Mouse (Mus musculus) thymus, postnatal 14 days (tissue): ENCODE measurements around the gene Nvl.
A peak's percentile ranks its signal among the peaks of the same experiment; 100 is the strongest.

Source experiments
- DNase-seq: peaks from one replicate; pipeline ENCODE4 v3.0.0; 2021

Nvl gene

DNA sequence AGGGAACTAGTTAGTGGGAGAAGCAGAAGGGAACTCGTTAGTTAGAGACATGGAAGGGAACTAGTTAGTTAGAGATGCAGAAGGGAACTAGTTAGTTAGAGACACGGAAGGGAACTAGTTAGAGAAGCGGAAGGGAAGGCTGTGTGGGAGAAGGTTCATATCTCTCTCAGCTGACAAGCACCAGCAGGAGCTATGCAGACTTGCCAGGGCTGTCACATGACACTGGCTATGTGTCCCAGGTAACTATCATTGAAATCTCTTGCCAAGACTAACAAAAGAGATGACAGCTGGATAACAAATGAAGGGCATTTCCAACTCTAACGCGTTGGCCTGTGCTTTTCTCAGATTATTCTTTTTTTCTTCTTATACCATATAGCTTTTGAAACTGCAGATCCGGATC lies 79.4 kb downstream of the Nvl start:
- DNase-seq: no peak

DNA sequence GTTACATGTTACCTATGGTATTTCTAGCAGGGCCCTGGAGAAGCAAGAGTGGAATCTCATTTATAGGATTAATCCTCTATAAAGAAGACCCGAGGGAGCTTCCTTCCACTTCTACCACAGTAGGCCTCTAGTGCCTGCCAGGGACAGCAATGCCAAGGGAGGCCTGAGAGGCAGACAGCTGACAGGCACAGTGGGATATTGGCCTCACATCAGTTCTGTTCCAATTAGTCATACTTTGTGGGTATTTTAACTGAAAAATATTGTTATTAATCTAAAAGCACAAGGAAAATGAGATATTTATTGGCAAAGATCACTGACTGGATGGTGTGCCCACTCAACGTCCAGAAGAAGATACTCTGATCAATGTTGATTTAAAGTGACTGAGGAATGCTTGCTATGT lies 80.0 kb downstream of the Nvl start:
- no peak for DNase-seq

DNA sequence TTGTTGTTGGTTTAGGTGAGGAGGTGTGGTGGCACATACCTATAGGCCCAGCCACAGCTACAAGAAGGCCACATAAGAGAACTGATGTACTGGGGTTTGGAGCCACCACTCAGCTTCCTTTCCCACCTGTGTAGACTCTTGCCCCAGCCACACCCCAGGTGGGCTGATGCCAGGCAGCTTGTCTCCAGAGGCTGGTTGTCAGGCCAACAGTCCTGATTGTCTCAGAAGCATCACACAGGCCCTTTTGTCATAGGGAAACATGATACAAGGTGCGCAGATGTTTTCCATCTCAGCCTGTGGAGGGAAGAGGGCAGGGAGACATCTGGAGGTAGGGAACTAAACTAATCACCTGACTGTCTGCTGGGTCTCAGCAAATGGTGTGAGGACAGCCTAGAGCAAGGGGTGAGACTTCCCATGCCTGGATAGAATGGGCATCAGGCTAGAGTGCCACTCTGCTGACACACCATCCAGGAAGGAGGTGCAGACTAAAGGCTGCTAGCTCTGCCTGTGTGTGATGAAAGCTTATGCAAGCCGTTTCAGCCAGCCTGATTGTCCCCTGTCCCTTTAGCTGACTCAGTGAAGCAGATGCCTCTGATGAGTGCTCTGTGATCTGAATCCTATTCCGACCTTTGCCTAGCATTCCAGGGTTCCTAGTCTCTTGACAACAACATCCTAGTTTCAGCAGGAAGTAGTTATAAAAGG lies 82.1 kb downstream of the Nvl start:
- DNase-seq: no peak

- DNase-seq: no peak
These were observed 91.1 kb downstream of the Nvl start for GRCm38 (mm10) chr1:181052898-181053297.

DNA sequence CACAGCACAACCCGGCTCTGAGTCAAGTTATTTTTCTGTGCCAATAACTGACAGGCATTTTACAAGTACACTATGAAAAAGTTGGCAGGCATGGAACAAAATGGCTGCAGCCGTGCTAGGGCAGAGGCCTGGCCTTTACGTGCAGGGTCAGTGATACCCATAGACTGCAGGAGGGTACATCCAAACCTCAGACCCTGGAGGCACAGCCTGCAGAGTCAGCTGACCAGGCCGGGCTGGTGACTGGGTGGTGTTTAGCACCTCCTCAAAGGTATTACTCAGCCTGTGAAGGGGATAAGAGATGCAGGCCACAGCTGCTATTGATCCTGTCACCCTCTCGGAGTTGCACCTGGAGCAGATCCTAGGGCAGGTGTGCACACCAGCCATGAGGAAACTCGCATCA lies 93.1 kb downstream of the Nvl start, which contains the start of gene 9130409I23Rik:
Gene 9130409I23Rik (plus strand): TSS at position 301 of the 400 bp plus-strand sequence.
- DNase-seq: no peak

- DNase-seq: no peak
These were observed 94.6 kb downstream of the Nvl start for GRCm38 (mm10) chr1:181049328-181049842.

DNA sequence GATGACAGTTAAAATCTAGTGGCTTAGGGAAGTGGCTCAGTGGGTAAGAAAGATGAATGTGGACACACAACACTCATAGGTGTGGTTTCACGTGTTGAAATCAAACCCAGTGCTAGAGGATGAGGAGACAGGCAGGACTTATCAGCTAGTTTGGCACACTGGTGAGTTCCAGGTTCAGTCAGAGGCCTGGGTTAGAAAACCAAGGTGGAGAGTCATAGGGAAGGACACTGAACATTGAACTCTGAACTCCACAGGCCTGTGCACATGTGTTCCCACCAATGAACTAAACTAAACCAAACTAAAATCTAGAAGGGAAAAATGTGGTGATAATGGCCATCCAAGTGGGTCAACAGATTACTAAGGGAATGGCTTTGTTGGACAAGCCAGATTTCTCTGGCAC lies 96.5 kb downstream of the Nvl start:
- DNase-seq: no peak

- DNase-seq: peak; percentile 46
These were observed 104.4 kb downstream of the Nvl start for GRCm38 (mm10) chr1:181039652-181040051.

DNA sequence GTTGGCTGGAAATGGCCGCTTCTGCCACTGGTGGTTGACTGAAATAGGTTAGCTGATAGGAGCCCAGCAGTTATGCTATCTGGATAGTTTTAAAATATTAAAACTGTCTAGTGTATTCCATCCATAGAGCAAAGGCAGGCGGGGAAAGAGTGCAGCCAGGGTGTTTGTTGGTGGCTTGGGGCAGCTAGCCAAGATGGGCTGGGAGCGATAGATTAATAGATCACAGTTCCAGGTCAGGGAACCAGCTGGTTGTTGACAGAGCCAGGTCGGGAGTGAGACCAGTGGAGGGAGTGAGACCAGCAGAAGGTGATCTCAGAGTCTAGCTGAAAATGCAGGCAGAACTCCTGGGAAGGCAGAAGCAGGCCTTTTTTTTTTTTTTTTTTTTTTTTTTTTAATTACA lies 106.4 kb downstream of the Nvl start:
- no peak for DNase-seq
